Mouse (Mus musculus): ENCODE data around the gene Cox14. TPM values are rescaled to one million over a fixed set of nuclear protein-coding genes. Genes with fewer than 3 reads are reported as not detected.

Gene Cox14
- polyA plus RNA-seq, 1 experiment from 2014 or later: 117 TPM

GRCm38 (mm10) chr15:99728211-99728610 is 2.8 kb downstream of the Cox14 start:
- no peak overlapping the region for H3K9ac ChIP-seq (replicated peaks)
- no peak for ATAC-seq
- WGBS (ENCODE audit: insufficient replicate concordance): 90% methylated on average over 5 of the region's 5 CpGs
- no peak for TF ChIP-seq CTCF (IDR thresholded peaks at IDR 0.05; ENCODE audit: low read depth)
- no peak for TF ChIP-seq EP300 (IDR thresholded peaks at IDR 0.05; ENCODE audit: low read depth)
- H3K4me3 ChIP-seq (ENCODE audit: low read depth, low read length): no peak overlapping the region
- no peaks in the 10 kb centered on the region for H3K27me3 ChIP-seq (ENCODE audit: insufficient read depth, low read length)
- peaks cover 16% of the 10 kb centered on the region for H3K4me1 ChIP-seq (ENCODE audit: insufficient read depth)
- H3K27ac ChIP-seq (ENCODE audit: low read depth): no peak overlapping the region
- H3K4me2 ChIP-seq (ENCODE audit: low read depth, low read length): no peak overlapping the region
- no peak for DNase-seq
- peaks cover 17% of the 10 kb centered on the region for H3K36me3 ChIP-seq (replicated peaks; ENCODE audit: insufficient read depth, low read length)
- 0 out of 2 replicates have a peak, but pooled peaks cover 3% of the 10 kb centered on the region for H3K9me3 ChIP-seq (ENCODE audit: low read length)

GRCm38 (mm10) chr15:99729056-99729783 is 3.8 kb downstream of the Cox14 start:
- DNase-seq (no peak), ATAC-seq (no peak)
- 85% methylated on average over 4 of the region's 4 CpGs for WGBS (ENCODE audit: insufficient replicate concordance)
- Histone ChIP-seq H3K9ac (replicated peaks) (no peak overlapping the region), H3K4me3 (ENCODE audit: low read depth, low read length) (no peak overlapping the region), H3K36me3 (replicated peaks; ENCODE audit: insufficient read depth, low read length) (peaks cover 15% of the 10 kb centered on the region), H3K27me3 (ENCODE audit: insufficient read depth, low read length) (no peaks in the 10 kb centered on the region), H3K4me1 (ENCODE audit: insufficient read depth) (peaks cover 6% of the 10 kb centered on the region), H3K9me3 (ENCODE audit: low read length) (0 out of 2 replicates have a peak, but pooled peaks cover 3% of the 10 kb centered on the region), H3K27ac (ENCODE audit: low read depth) (no peak overlapping the region), H3K4me2 (ENCODE audit: low read depth, low read length) (no peak overlapping the region)
- TF ChIP-seq CTCF (IDR thresholded peaks at IDR 0.05; ENCODE audit: low read depth) (peak; percentile 47), EP300 (IDR thresholded peaks at IDR 0.05; ENCODE audit: low read depth) (no peak)

- no peak overlapping the region for H3K4me3 ChIP-seq (ENCODE audit: low read depth, low read length)
- WGBS (ENCODE audit: insufficient replicate concordance): 91% methylated on average over 2 of the region's 2 CpGs
- H3K9me3 ChIP-seq (ENCODE audit: low read length): 0 out of 2 replicates have a peak, but pooled peaks cover 3% of the 10 kb centered on the region
- ATAC-seq (no peak), DNase-seq (no peak)
- no peaks in the 10 kb centered on the region for H3K27me3 ChIP-seq (ENCODE audit: insufficient read depth, low read length)
- H3K27ac ChIP-seq (ENCODE audit: low read depth): no peak overlapping the region
- H3K4me1 ChIP-seq (ENCODE audit: insufficient read depth): no peaks in the 10 kb centered on the region
- peaks cover 16% of the 10 kb centered on the region for H3K36me3 ChIP-seq (replicated peaks; ENCODE audit: insufficient read depth, low read length)
- no peak for TF ChIP-seq CTCF (IDR thresholded peaks at IDR 0.05; ENCODE audit: low read depth)
- no peak for TF ChIP-seq EP300 (IDR thresholded peaks at IDR 0.05; ENCODE audit: low read depth)
- H3K9ac ChIP-seq (replicated peaks): no peak overlapping the region
- H3K4me2 ChIP-seq (ENCODE audit: low read depth, low read length): no peak overlapping the region
These were observed 5.7 kb downstream of the Cox14 start for GRCm38 (mm10) chr15:99731167-99731566.

GRCm38 (mm10) chr15:99731678-99732077 is 6.3 kb downstream of the Cox14 start:
- H3K36me3 ChIP-seq (replicated peaks; ENCODE audit: insufficient read depth, low read length): peaks cover 21% of the 10 kb centered on the region
- ATAC-seq: no peak

GRCm38 (mm10) chr15:99733186-99733585 is 7.8 kb downstream of the Cox14 start:
- H3K9me3 ChIP-seq (ENCODE audit: low read length): 0 out of 2 replicates have a peak, but pooled peaks cover 3% of the 10 kb centered on the region

More at GRCm38 (mm10) chr15:99731678-99732077, 6.3 kb downstream of the Cox14 start:
- no peak overlapping the region for H3K4me3 ChIP-seq (ENCODE audit: low read depth, low read length)
- no peak overlapping the region for H3K27ac ChIP-seq (ENCODE audit: low read depth)
- WGBS (ENCODE audit: insufficient replicate concordance): 91% methylated on average over 3 of the region's 3 CpGs
- no peaks in the 10 kb centered on the region for H3K4me1 ChIP-seq (ENCODE audit: insufficient read depth)
- H3K9me3 ChIP-seq (ENCODE audit: low read length): 0 out of 2 replicates have a peak, but pooled peaks cover 3% of the 10 kb centered on the region
- DNase-seq: no peak
- no peak overlapping the region for H3K4me2 ChIP-seq (ENCODE audit: low read depth, low read length)
- no peak overlapping the region for H3K9ac ChIP-seq (replicated peaks)
- no peaks in the 10 kb centered on the region for H3K27me3 ChIP-seq (ENCODE audit: insufficient read depth, low read length)
- TF ChIP-seq EP300 (IDR thresholded peaks at IDR 0.05; ENCODE audit: low read depth) (no peak), CTCF (IDR thresholded peaks at IDR 0.05; ENCODE audit: low read depth) (no peak)

GRCm38 (mm10) chr15:99735631-99736030 is 10.2 kb downstream of the Cox14 start:
- Histone ChIP-seq H3K4me2 (ENCODE audit: low read depth, low read length) (no peak overlapping the region), H3K9ac (replicated peaks) (no peak overlapping the region), H3K4me1 (ENCODE audit: insufficient read depth) (no peaks in the 10 kb centered on the region), H3K4me3 (ENCODE audit: low read depth, low read length) (no peak overlapping the region), H3K27ac (ENCODE audit: low read depth) (no peak overlapping the region), H3K9me3 (ENCODE audit: low read length) (no peaks in the 10 kb centered on the region), H3K36me3 (replicated peaks; ENCODE audit: insufficient read depth, low read length) (peaks cover 11% of the 10 kb centered on the region; the same call in 1 of the 2 replicates), H3K27me3 (ENCODE audit: insufficient read depth, low read length) (no peaks in the 10 kb centered on the region)
- ATAC-seq (no peak), DNase-seq (no peak)
- 89% methylated on average over 2 of the region's 2 CpGs for WGBS (ENCODE audit: insufficient replicate concordance)
- TF ChIP-seq EP300 (IDR thresholded peaks at IDR 0.05; ENCODE audit: low read depth) (no peak), CTCF (IDR thresholded peaks at IDR 0.05; ENCODE audit: low read depth) (no peak)

More at GRCm38 (mm10) chr15:99733186-99733585, 7.8 kb downstream of the Cox14 start:
- Histone ChIP-seq H3K4me2 (ENCODE audit: low read depth, low read length) (no peak overlapping the region), H3K27me3 (ENCODE audit: insufficient read depth, low read length) (no peaks in the 10 kb centered on the region), H3K4me3 (ENCODE audit: low read depth, low read length) (no peak overlapping the region), H3K4me1 (ENCODE audit: insufficient read depth) (no peaks in the 10 kb centered on the region), H3K36me3 (replicated peaks; ENCODE audit: insufficient read depth, low read length) (peaks cover 19% of the 10 kb centered on the region), H3K27ac (ENCODE audit: low read depth) (no peak overlapping the region), H3K9ac (replicated peaks) (no peak overlapping the region)
- 90% methylated on average over 5 of the region's 5 CpGs for WGBS (ENCODE audit: insufficient replicate concordance)
- ATAC-seq (no peak), DNase-seq (no peak)
- TF ChIP-seq CTCF (IDR thresholded peaks at IDR 0.05; ENCODE audit: low read depth): no peak
- no peak for TF ChIP-seq EP300 (IDR thresholded peaks at IDR 0.05; ENCODE audit: low read depth)

Measured in liver, postnatal 0 days (tissue).